Mouse (Mus musculus): Measurements from ENCODE around the gene Rcn3.

Gene Rcn3

GRCm38 (mm10) chr7:45095367-45095766 lies 3.3 kb upstream of the Rcn3 start:
- POLR2A ChIA-PET, result interaction anchor here in 2 of 4 experiments (0.6 to 18.8 kb wide), 15 partner anchors 9 to 240 kb away, joined by 3 to 368 read pairs (median 4); partner anchors contain the start of genes Fcgrt (in 2 of the 2), Hrc (in 1 of the 2), Prmt1 (in 1 of the 2) and Rpl13a (in 1 of the 2)

GRCm38 (mm10) chr7:45094121-45094520 lies 2.1 kb upstream of the Rcn3 start:
- CTCF ChIA-PET, result interaction anchor here in 1 of 4 experiments (1.6 kb wide), 2 partner anchors 26 to 41 kb away, joined by 3 to 4 read pairs; no protein-coding TSS in a partner anchor
- POLR2A ChIA-PET, result interaction anchor here in 2 of 4 experiments (0.6 to 18.8 kb wide), 5 partner anchors 11 to 31 kb away, joined by 3 to 368 read pairs (median 46); partner anchors contain the start of genes Fcgrt (in 2 of the 2), Rpl13a (in 1 of the 2) and Rps11 (in 1 of the 2)

More at GRCm38 (mm10) chr7:45095367-45095766, 3.3 kb upstream of the Rcn3 start:
- CTCF ChIA-PET, result interaction anchor here in 2 of 4 experiments (0.6 to 2.2 kb wide), 3 partner anchors 12 to 27 kb away, joined by 3 to 7 read pairs (median 6); no protein-coding TSS in a partner anchor

- POLR2A ChIA-PET, result interaction anchor here in 3 of 4 experiments (0.6 to 18.8 kb wide), 14 partner anchors 11 to 694 kb away, joined by 3 to 368 read pairs (median 7); partner anchors contain the start of genes Fcgrt (in 2 of the 3), Rpl13a (in 2 of the 3), Aldh16a1 (in 1 of the 3) and Pih1d1 (in 1 of the 3)
- CTCF ChIA-PET, result interaction anchor here in 2 of 4 experiments (0.5 to 1.6 kb wide), 4 partner anchors 25 to 764 kb away, joined by 3 to 4 read pairs (median 4); no protein-coding TSS in a partner anchor
These were observed 1.5 kb upstream of the Rcn3 start for GRCm38 (mm10) chr7:45093516-45093905.

- ChIA-PET CTCF (interaction anchor here in 2 of 4 experiments (0.6 to 1.6 kb wide), 6 partner anchors 9 to 764 kb away, joined by 3 to 10 read pairs (median 4); partner anchors contain the start of gene Gys1 (in 1 of the 2)), POLR2A (interaction anchor here in 3 of 4 experiments (0.6 to 18.8 kb wide), 21 partner anchors 10 to 898 kb away, joined by 3 to 368 read pairs (median 5); partner anchors contain the start of genes Fcgrt (in 2 of the 3), Rpl13a (in 2 of the 3), Aldh16a1 (in 1 of the 3) and Bax (in 1 of the 3))
These were observed 951 bp upstream of the Rcn3 start for GRCm38 (mm10) chr7:45092828-45093515.

- CTCF ChIA-PET, result interaction anchor here in 3 of 4 experiments (0.7 to 1.6 kb wide), 24 partner anchors 9 to 343 kb away, joined by 3 to 18 read pairs (median 4); partner anchors contain the start of genes Flt3l (in 2 of the 3), Aldh16a1 (in 1 of the 3), Gm45713 (in 1 of the 3) and Gys1 (in 1 of the 3)
- POLR2A ChIA-PET, result interaction anchor here (0.6 to 18.8 kb wide), 92 partner anchors 9 to 724 kb away, joined by 3 to 368 read pairs (median 4); partner anchors contain the start of genes Aldh16a1 (in 3 of the 4), Fcgrt (in 3 of the 4), Prmt1 (in 3 of the 4) and Pih1d1 (in 2 of the 4)
These were observed 725 bp downstream of the Rcn3 start for GRCm38 (mm10) chr7:45091001-45091990.

GRCm38 (mm10) chr7:45090251-45090977 lies 1.6 kb downstream of the Rcn3 start:
- POLR2A ChIA-PET, result interaction anchor here in 3 of 4 experiments (0.6 to 18.8 kb wide), 34 partner anchors 8 to 270 kb away, joined by 3 to 368 read pairs (median 4); partner anchors contain the start of genes Aldh16a1 (in 2 of the 3), Fcgrt (in 2 of the 3), Pih1d1 (in 2 of the 3) and Cpt1c (in 1 of the 3)
- CTCF ChIA-PET, result interaction anchor here in 3 of 4 experiments (0.7 to 1.6 kb wide), 9 partner anchors 10 to 53 kb away, joined by 3 to 5 read pairs (median 3); partner anchors contain the start of genes Flt3l (in 1 of the 3) and Gm45713 (in 1 of the 3)

- POLR2A ChIA-PET, result interaction anchor here in 1 of 4 experiments (14.4 to 18.8 kb wide), 2 partner anchors 20 to 36 kb away, joined by 160 to 368 read pairs; partner anchors contain the start of genes Fcgrt, Rpl13a and Rps11
- CTCF ChIA-PET, result interaction anchor here in 1 of 4 experiments (0.6 kb wide), 1 partner anchor 346 kb away, joined by 3 read pairs; the partner anchor contains the start of gene Gys1
These were observed 3.4 kb downstream of the Rcn3 start for GRCm38 (mm10) chr7:45088597-45088996.

GRCm38 (mm10) chr7:45086084-45086483 lies 5.9 kb downstream of the Rcn3 start:
- CTCF ChIA-PET, result interaction anchor here in 3 of 4 experiments (0.6 to 2.1 kb wide), 27 partner anchors 11 to 281 kb away, joined by 3 to 8 read pairs (median 4); partner anchors contain the start of genes Ccdc155 (in 2 of the 3), Fcgrt (in 2 of the 3), Flt3l (in 2 of the 3) and Gm45713 (in 2 of the 3)
- POLR2A ChIA-PET, result interaction anchor here in 3 of 4 experiments (0.6 to 18.8 kb wide), 19 partner anchors 10 to 83 kb away, joined by 3 to 368 read pairs (median 3); partner anchors contain the start of genes Rpl13a (in 2 of the 3), Aldh16a1 (in 1 of the 3), Fcgrt (in 1 of the 3) and Prr12 (in 1 of the 3)

- CTCF ChIA-PET, result interaction anchor here in 2 of 4 experiments (0.9 to 5.1 kb wide), 7 partner anchors 9 to 278 kb away, joined by 3 to 26 read pairs (median 9); partner anchors contain the start of genes Fcgrt (in 1 of the 2), Flt3l (in 1 of the 2), Gm45713 (in 1 of the 2) and Rcn3 (in 1 of the 2)
- POLR2A ChIA-PET, result interaction anchor here (0.6 to 5.4 kb wide), 22 partner anchors 8 to 121 kb away, joined by 3 to 48 read pairs (median 6); partner anchors contain the start of genes Rcn3 (in 3 of the 4), Aldh16a1 (in 2 of the 4), Ccdc155 (in 1 of the 4) and Rpl13a (in 1 of the 4)
These were observed 8.6 kb downstream of the Rcn3 start for GRCm38 (mm10) chr7:45083300-45083890.

- ChIA-PET POLR2A (interaction anchor here (0.6 to 5.4 kb wide), 35 partner anchors 8 to 329 kb away, joined by 3 to 48 read pairs (median 4); partner anchors contain the start of genes Rcn3 (in 3 of the 4), Aldh16a1 (in 2 of the 4), Rps11 (in 2 of the 4) and Ccdc155 (in 1 of the 4)), CTCF (interaction anchor here in 3 of 4 experiments (0.7 to 5.1 kb wide), 14 partner anchors 10 to 278 kb away, joined by 3 to 26 read pairs (median 5); partner anchors contain the start of genes Flt3l (in 2 of the 3), Gm45713 (in 2 of the 3), Fcgrt (in 1 of the 3) and Rcn3 (in 1 of the 3))
These were observed 9.4 kb downstream of the Rcn3 start for GRCm38 (mm10) chr7:45082401-45083299.

GRCm38 (mm10) chr7:45081016-45081415 lies 11.0 kb downstream of the Rcn3 start:
- POLR2A ChIA-PET, result interaction anchor here (0.6 to 5.4 kb wide), 27 partner anchors 10 to 379 kb away, joined by 3 to 48 read pairs (median 4); partner anchors contain the start of genes Rcn3 (in 2 of the 4), Rps11 (in 2 of the 4), Ap2a1 (in 1 of the 4) and Fcgrt (in 1 of the 4)

GRCm38 (mm10) chr7:45079856-45080255 lies 12.2 kb downstream of the Rcn3 start:
- ChIA-PET CTCF (interaction anchor here (0.6 to 5.1 kb wide), 16 partner anchors 12 to 602 kb away, joined by 3 to 26 read pairs (median 3); partner anchors contain the start of genes Flt3l (in 2 of the 4), Gm45713 (in 2 of the 4) and Rcn3 (in 1 of the 4)), POLR2A (interaction anchor here (0.5 to 5.4 kb wide), 28 partner anchors 10 to 263 kb away, joined by 3 to 48 read pairs (median 3); partner anchors contain the start of genes Rcn3 (in 2 of the 4) and Rpl13a (in 1 of the 4))

More at GRCm38 (mm10) chr7:45081016-45081415, 11.0 kb downstream of the Rcn3 start:
- CTCF ChIA-PET, result interaction anchor here (0.6 to 5.1 kb wide), 16 partner anchors 9 to 215 kb away, joined by 3 to 26 read pairs (median 4); partner anchors contain the start of genes Flt3l (in 2 of the 4), Gm45713 (in 2 of the 4), Fcgrt (in 1 of the 4) and Rcn3 (in 1 of the 4)

GRCm38 (mm10) chr7:45078513-45078912 lies 13.5 kb downstream of the Rcn3 start:
- POLR2A ChIA-PET, result interaction anchor here in 2 of 4 experiments (0.8 to 5.4 kb wide), 12 partner anchors 9 to 76 kb away, joined by 3 to 48 read pairs (median 4); partner anchors contain the start of genes Aldh16a1 (in 1 of the 2), Pih1d1 (in 1 of the 2) and Rpl13a (in 1 of the 2)
- CTCF ChIA-PET, result interaction anchor here in 2 of 4 experiments (0.9 to 5.1 kb wide), 7 partner anchors 11 to 84 kb away, joined by 3 to 26 read pairs (median 4); partner anchors contain the start of genes Aldh16a1 (in 1 of the 2), Flt3l (in 1 of the 2), Gm45713 (in 1 of the 2) and Pih1d1 (in 1 of the 2)
